Mouse (Mus musculus): Measurements from ENCODE around the gene Usp17le.
"Not testable (repeated sequence)": the region's sequence is repeated elsewhere in the genome, so short reads cannot be mapped to it uniquely, and the experiment has no call there.

Usp17le gene

DNA sequence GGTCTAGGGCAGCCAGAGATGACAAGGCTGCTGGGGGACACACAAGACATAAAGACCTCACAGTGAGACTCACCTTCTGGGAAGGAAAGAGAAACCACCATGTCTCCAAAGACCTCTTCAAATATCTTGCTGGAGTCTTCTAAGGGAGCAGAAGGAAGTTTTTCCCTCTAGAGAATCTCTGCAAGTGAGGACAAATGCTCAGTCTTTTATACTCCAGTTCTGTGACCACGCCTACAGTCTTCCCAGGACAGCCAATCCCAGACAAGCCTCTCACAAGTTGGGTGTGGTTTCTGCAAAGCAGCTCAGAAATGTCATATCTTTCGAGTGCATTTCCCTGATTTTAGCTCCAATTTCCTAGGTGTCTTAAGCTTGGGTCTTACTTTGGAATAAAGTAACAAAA lies at the start of gene Usp17le:
TSS of gene Usp17le (minus strand) at position 101 of the 400 bp plus-strand sequence.
- DNase-seq (ENCODE audit: low spot score in 2 of 2), result not testable (repeated sequence)

DNA sequence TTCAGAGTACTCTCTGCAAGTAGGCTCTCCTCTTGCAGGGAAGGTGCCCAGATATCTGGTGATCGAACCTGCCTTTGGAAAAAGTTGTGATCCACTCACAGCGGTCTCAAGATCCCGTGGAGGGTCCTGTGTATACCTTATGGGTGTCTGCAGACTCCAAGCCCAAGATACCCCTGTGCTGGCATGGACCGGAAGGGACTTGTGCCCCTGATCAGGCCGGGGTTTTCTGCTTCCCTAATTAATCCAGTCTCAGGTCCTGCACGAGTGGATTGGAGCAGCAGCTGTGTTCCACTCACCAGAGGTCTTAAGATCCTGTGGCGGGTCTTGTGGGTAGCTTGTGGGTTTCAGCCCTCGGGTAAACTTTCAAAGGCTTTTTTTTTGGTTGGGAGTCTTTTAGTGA lies 33.1 kb upstream of the Usp17le start:
- not testable (repeated sequence) for DNase-seq (ENCODE audit: low spot score in 2 of 2)

GRCm38 (mm10) chr7:104790796-104791195 lies 13.5 kb upstream of the Usp17le start:
- DNase-seq (ENCODE audit: low spot score in 2 of 2), result no peak
